Mouse (Mus musculus): ENCODE results near the gene Gm21988.

GRCm38 (mm10) chr11:70208778-70209388, 30.7 kb downstream of the Gm21988 start:
- TF ChIP-seq CTCF (IDR thresholded peaks at IDR 0.05; ENCODE audit: extremely low read depth, insufficient read depth, insufficient read length, insufficient replicate concordance), result no peak
- no peak for TF ChIP-seq POLR2A (IDR thresholded peaks at IDR 0.05; ENCODE audit: low read depth, low read length)

All from spleen, adult 2 months (tissue).